Mouse (Mus musculus): Measurements from ENCODE around the gene Hey2. TPM values are rescaled to one million over a fixed set of nuclear protein-coding genes. Genes with fewer than 3 reads are reported as not detected.
A peak's percentile ranks its signal among the peaks of the same experiment; 100 is the strongest.

Gene Hey2
- total RNA-seq (2022): 1 to 10 TPM; 6.6 to 7.5 (median 7.1) TPM

- DNase-seq (ENCODE audit: low spot score in 2 of 2): peak; percentile 95 to 98
Observed at GRCm38 (mm10) chr10:30842643-30843437, at the start of gene Hey2. Gene Hey2 (minus strand): TSS chr10:30842801.

DNA sequence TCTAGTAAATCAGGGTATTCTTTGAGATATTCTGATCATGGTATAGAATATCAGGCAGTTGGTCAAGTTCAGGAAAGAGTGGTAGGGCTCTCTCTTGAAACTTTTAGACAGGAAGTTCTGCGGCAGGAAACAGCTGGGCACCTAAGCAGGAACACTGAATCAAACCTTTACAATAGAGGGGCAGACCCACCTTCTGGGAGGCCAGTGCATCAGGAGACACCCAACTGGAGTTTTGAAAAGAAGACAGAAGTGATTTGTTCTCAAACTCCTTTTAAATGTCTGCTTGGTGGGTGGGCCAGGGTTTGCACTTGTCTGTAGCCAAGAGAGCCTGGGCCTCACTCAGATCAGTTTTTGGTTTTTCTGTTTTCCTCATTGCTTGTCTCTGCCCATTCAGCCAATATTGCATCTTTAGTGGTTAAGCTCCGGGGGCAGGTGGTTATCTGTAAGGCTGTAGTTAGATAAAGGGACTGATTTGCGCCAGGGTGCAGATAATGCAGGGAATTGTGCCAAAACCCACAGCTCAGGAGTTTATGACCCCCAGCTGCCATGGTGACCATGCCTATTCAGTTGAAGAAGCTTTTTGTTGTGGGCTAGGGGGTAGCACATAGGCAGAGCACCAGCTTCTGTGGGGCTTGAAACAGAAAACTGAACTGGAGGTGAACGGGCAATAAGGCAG is 40.6 kb upstream of the Hey2 start:
- DNase-seq (ENCODE audit: low spot score in 2 of 2): no peak

DNA sequence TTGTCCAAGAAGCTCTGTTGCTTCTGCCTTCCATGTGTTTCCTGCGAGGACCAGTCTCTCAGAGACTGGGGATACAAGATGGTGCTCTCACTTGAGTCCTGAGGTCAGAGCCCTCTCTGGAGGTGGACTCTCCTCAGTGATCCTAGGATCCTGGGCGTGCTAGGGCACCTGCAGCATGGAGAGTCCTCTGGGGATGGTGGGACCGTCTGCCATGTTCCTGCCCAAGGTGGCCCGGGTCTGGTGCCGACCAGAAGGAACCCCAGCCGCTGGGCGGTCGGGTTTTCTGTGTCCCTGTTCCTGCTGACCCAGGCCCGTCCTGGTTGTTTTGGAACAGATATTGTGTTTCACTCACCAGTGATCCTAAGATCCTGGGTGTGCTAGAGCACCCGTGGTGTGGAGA is 38.5 kb upstream of the Hey2 start:
- DNase-seq (ENCODE audit: low spot score in 2 of 2): no peak

DNA sequence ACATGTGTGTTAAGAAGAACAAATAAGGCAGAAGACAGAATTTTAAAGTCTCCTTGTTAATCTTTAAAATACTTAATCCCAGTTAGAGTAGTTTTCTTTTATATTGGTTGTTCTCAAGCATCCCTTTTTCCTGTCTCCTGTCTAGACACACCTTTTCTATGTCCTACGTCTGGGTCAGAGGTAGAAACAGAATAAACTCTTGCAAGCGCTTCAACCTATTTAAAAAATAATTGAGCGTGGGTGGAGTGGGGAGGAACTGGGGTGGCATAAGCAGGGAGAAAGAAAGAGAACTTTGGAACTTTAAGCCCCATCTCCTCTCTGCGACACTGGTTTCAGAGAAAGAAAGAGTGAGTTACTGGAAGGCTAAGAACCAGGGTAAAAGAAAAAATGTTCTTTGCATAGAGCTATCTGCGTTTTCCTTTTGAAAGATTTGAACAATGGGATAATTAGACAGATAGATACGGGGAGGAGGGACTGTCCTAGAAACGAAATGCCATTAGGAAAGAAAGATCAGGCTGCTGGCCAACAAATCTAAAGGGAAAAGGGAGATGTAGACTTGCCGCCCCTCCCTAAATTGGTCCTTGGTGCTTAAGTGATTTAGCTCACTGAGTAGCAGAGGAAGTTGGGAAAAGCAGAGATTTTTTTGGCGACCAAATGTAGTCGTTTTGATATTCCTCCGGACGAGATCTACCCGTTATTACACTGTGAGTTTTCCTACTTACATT is 2.7 kb upstream of the Hey2 start:
- DNase-seq (ENCODE audit: low spot score in 2 of 2): no peak

DNA sequence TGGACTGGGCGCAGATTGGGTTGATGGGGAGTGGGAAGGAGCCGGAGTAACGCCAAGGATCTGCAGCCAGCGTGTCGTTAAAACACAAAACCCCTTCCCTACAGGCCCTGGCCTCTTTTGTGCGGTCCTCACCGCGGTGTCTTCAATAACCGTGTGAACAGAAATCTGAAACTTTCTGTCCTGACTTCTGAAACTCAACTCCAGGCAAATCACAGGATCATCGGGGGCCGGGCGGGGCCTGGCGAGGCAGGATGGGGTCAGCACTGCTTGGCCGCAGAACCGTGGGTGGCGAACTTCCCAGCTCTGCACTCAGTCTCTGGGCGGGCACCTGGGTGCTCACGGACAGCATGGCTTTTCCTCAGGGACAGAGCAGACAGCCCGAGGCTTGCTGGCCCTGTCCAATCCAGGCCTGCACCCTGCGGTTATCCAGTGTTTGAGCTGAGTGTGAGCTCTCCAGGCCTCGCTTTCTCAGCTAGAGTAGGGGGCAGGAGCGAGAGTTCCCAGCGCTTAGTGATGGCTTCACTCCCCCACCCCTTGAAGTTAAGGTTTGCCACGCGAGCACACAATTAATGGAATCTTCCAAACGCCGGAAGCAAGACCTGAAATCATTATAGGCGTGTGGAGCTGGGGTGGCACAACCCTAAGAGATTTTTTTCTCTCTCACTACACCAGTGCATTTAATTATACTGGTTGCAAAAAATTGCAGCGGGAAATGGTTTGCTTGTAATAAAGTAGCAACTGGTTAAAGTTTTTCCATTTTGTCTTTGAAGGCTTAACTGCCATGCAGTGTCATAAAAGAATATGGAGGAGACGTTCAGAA is 1.8 kb upstream of the Hey2 start:
- DNase-seq (ENCODE audit: low spot score in 2 of 2): no peak

GRCm38 (mm10) chr10:30843438-30844190 is 1.0 kb upstream of the Hey2 start:
- peak in 1 of 2 experiments; percentile 13 for DNase-seq (ENCODE audit: low spot score in 2 of 2)

DNA sequence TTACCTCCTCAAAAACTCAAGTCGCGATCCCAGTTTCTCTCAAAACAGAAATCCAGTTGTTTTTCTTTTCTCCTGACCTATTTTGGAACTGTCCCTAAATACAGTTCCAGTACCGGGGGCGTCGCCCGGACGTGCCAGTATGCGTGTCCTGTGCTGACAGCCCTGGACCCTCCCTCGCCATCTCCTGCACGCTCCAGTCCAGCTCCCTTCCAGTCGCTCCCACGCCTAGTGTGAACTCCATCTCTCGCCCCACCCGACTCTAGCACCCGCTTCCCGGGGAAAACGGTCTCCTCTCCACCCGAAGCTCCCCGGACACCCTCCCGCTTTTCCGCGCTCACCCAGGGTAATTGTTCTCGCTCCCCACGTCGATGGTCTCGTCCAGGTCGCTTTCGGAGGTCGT is 373 bp downstream of the Hey2 start:
- DNase-seq (ENCODE audit: low spot score in 2 of 2): no peak

DNA sequence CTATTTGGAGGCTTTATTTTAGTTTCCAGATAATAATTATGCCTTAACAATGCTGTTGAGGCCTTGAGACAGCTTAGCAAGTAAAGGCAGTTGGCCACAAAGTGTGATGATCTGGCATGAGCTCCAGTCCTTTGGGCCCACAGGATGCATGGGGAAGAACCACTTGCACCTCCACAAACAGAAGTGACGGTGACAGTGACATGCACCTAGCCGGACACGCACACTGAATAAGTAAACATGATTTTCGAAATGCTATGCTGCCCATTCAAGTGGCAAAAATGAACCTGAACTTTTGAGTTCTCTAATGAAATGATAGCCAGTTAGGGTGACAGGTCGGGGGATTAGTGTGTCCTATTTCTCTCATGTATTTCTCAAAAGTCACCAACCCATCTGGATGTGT is 1.8 kb downstream of the Hey2 start:
- no peak for DNase-seq (ENCODE audit: low spot score in 2 of 2)

DNA sequence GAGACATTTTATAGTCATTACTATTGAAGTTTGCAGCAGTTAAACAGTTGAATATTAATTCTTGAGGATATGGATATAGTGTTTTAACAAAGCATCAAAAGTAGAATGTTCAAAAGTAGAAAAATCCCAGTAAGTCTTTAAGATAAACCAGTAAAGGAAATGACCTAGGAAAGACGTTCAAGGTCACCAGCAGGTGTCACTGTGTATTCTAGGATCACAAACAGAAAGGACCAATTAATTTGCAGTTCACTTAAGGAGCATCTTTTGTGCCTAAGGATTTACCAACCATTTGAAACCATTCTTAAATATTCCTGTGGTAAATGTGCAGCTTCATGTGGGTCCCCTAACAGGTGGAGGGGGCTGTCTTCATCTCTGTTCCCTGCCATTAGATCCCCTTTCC is 4.4 kb downstream of the Hey2 start:
- DNase-seq (ENCODE audit: low spot score in 2 of 2): no peak

- DNase-seq (ENCODE audit: low spot score in 2 of 2): no peak
Observed at GRCm38 (mm10) chr10:30825049-30825448, 17.6 kb downstream of the Hey2 start.

GRCm38 (mm10) chr10:30810967-30811293 is 31.7 kb downstream of the Hey2 start:
- peak; percentile 79 to 85 for DNase-seq (ENCODE audit: low spot score in 2 of 2)

DNA sequence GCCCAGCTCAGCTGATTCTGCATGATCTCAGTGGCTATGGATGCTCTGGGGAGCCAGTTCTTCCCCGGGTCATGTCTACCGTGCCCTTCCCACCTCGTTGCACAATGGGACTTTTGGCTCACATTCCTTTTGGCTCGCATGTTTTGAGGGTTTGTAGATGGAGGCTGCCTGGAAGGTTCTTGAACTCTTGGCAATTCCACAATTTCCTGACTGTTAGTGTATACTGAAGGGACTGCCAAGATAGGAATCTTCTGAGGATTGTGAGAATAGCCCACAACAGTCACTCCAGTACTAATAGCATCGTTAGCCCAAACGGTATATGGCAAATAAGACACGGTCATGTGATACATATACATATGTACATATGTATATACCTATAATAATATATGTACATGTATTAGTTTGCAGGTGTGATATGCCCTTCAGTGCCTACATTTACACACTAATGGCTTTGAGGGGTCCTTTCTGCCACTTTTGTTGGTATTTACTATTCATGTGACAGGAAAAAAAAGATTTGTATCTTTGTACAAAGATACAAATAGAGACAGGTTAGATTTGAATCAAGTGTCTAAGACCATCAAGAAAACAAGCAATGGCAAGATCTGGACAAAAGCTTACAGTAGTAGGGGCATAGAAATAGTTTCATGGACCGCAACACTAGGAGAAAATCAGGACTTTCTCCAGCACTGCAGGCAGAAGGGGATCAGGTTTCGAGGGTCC is 32.2 kb downstream of the Hey2 start:
- DNase-seq (ENCODE audit: low spot score in 2 of 2): no peak

GRCm38 (mm10) chr10:30803587-30804253 is 38.9 kb downstream of the Hey2 start:
- no peak for DNase-seq (ENCODE audit: low spot score in 2 of 2)

DNA sequence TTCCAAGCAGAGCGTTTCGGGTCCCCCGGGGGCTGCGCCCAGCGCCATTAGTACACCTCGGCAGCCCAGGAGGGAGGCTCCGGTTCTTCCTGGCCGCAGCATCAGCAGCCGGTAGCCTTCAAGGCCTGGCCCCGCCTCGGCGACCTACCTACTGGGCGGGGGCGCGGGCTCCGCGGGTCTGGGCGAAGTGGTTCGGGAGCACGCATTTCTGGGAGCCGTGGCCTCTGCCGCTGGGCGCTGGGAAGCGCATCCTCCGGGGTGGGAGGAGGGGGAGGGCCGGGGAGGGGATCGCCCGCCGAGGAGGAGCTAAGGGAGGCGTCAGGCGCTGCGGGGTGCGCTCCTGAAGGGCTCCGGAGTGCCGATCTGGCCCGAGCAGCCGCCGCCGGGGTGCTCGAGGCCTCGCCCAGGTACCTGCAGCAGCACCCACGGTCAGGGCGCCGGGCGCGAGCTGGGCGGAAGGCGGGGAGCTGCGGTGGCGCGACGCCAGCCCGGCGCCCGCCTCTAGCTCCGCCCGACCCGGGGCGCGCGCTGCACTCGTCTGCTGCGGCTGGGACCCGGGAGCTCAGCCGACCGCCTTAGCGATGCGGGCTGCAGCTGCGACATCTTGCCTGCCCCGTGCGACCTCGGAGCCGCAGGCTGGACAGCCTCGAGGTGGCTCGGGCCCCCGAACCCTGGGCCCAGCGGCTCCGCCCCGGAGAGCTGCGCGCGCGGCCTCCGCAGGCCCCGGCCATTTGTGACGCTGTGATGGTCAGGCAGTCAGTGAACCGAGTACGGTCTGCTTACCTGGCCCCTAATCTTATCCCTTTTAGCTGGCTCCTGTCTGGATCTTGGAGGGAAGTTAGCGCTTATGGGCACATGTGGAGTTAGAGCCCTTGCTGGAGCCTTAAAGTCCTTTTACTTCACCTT is 39.7 kb downstream of the Hey2 start, which contains the start of gene Ncoa7:
Gene Ncoa7, minus strand, starts transcription at position 646 of the 906 bp plus-strand sequence.
- DNase-seq (ENCODE audit: low spot score in 2 of 2): peak; percentile 52 to 72

- peak in 1 of 2 experiments; percentile 23 for DNase-seq (ENCODE audit: low spot score in 2 of 2)
Observed at GRCm38 (mm10) chr10:30802033-30802432, 40.6 kb downstream of the Hey2 start.

GRCm38 (mm10) chr10:30799713-30800450 is 42.7 kb downstream of the Hey2 start:
- no peak for DNase-seq (ENCODE audit: low spot score in 2 of 2)

- no peak for DNase-seq (ENCODE audit: low spot score in 2 of 2)
Observed at GRCm38 (mm10) chr10:30796469-30797261, 45.9 kb downstream of the Hey2 start.

Data from layer of hippocampus, adult 8-10 months (tissue).